Mouse (Mus musculus) brain, adult 2 months (tissue): ENCODE measurements at regions not wholly inside any gene's neighbourhood (a gene's known extent, or its start where the extent isn't known, plus 50 kb on each side); places are given as distances from the start of the nearest gene placed in this dataset.

Experiments used
- DNase-seq: peaks from one replicate; pipeline ENCODE4 v3.0.0; 2011; ENCODE audit warnings: low read depth, low spot score

DNA sequence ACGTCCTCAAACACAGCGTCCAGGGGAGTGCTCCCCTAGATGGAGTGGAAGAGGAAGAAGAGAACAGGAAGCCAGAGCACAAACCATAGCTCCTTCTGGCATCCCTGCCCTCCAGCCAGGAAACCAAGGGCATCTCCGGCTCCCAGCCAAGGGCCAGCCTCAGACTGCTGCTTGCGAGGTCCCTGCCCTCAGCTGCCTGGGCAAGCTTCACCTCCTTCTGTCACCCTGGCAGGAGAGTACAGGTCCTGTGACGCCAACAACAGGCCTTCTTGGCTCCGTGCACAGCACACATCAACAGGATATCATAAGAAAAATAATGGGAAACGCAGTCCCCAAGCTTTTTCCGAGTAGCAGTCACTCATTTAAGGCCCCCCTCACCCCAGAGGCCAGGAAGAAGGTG is 212.9 kb upstream of the Mocs1 start:
- DNase-seq: peak; percentile 95

DNA sequence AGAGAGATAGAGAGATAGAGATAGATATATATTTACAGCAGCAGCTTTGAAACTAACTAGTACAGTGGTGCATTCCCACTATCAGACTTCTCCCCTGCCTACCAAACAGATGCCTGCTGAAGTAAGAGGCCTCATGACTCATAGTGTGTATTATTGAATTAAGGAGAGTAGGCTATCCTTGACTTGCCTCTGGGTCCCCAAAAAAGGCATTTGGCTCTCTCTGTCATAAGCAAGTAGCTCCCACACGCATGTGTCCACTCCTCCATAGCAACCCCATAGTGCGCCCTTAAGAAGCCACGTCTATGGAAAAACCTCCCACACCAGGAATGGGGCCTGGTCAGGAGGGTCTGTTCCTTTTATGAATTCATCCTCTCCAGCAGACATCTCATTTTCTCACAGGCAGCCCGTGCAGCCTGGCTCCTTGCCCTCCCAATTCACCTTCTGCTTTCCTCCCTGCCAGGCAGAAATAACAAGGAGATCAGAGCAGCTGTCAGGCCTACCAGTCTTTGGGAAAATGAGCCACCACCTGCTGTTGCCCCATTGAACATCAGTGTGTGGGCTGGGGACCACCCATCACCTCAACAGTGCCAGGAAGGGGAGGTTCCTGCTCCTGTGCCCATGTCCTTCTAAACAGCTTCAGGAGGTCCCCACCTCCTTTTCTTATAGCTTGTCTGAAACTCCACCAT is 208.5 kb upstream of the Mocs1 start:
- DNase-seq: peak; percentile 82

DNA sequence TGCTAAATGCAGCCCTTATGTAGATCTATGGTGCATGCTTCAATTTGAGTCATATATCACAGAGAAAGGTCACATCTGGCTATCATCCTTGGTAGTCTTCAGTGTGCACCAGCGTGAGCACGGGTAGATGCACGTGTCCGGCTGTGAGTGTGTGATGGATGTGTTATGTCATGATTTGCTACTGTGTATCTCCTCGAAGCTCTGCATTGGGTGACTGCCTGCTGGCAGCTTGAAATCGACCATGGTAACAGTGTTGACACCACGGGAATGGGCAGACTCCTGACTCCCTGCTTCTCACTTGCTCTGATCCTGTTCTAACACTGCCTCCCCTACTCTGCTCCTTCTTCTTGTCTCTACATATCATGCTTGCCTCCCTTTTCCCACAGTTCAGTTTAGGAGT is 204.9 kb upstream of the Mocs1 start:
- DNase-seq: no peak

DNA sequence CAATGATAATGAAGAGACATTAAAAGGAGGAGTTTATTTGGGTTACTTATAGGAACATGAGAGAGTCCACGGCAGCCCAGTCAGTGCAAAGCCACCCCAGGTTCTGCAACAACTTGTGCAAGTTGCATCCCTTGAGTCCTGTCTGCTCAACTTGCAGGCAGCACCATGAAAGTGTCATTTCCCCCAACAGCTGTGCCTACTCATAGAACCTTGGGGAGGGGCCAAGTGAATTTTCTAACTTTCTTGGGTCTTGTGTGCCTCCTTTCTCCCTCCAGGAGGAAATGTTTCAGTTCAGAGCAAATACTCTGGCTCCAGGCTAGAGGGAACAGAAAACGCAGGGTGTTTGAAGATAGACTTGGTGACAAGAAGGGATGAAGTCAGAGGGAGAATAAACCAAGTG is 204.5 kb upstream of the Mocs1 start:
- DNase-seq: peak; percentile 25

DNA sequence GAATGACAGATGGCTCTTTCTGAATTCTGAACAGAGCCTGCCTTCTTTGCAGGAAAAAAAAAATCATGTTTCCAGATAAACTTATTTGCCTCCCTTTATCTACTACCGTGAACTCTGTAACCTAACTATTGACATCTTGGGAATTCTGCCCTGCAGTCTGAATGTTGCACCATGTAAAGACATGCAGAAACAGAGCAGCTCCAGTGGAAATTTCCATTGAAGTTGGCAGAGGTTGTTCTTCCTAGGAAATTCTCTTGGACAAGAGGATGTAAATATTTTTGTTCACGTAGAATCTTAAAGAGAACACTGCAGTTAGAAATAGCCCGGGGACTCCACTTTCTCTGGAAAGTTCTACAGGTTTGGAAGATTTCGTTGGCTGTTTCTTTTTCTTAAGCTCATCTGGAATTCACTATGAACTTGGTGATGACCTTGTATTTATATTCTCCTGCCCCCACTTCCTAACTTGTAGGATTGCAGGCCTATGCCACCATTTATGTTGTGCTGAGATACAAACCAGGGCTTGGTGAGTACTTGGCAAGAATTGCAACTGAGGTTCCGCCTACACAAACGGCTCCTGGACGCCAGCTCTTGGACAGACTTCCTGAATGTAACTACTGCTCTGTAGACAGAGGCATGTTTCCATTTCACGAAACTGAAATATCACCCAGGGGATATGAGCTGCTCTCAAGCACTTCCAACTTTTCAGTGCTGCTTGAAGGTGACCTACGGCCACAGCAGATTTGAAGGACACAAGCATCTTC is 202.7 kb upstream of the Mocs1 start:
- peak; percentile 69 for DNase-seq

DNA sequence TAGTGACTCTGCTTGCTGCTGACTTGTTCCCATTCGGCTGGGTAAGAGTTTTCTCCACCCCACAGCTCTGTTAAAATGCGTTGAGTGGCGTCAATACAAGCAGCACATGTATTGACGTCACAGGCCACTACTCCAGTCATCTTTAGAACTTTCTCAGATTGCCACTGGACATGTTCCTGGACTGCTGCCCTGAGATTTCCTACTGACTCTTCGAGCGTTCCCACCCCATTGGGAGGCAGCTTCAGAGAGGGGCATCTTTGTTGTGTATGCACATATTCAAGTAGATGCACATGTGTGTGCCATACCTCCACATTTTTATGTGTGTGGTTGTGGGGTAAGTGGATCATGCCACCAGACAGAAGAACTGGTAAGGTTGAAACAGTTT is 202.2 kb upstream of the Mocs1 start:
- no peak for DNase-seq

DNA sequence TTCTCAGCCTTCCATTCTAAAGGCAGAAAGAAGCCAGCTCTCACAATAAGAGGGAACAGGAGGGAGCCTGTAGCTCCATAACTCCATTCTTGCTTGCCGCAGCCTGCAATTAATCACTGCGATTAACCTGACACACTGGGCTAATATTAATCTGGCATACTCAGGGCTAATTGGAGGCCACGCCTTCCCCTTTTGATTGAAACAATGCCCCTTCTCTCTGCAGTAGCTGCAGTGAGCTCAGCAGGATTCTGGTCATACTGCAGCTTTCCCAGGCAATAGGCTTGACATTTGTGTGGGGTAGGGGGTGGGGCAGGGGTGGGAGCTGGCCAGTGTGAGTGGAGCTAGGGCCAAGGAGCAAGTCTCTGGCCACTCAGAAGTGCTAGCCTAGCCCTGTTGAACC is 196.9 kb upstream of the Mocs1 start:
- peak; percentile 26 for DNase-seq

DNA sequence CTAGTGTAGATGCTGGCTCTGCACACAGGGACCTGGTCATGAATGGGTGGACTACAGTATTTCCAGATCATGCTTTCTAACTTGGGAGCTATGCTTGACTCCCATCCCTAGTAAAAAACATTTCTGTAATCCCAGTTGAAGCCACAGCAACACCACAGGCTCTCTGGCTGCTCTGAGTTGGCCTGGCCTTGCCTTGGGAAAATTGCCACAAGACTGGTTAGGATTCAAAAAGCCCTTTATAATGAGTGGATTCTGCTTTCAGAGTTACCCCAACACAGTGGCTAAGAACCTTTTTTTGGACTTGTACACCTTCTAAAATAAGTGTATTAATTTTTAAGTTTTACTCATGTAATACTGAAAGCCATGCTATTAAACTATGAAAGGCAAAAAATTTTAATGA is 188.1 kb upstream of the Mocs1 start:
- DNase-seq: no peak

DNA sequence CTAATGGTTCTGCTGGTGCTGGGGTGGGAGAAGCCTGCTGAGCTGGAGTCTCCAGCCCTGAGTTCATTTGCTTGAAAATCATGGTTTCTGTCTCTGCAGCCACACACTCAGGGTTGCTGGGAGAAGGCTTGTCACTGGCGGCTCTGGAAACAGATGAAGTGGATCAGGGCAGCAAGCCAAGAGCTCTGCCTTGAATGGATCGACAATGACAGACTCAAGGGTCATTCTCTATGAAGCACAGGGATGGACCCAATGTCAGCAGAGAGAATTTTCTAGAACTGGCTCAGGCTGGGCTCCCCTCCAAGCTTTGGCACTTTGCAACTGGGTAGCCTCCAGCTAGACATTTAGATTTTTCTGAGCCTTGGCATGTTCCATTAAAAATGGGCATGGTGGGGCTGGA is 184.7 kb upstream of the Mocs1 start:
- peak; percentile 56 for DNase-seq

DNA sequence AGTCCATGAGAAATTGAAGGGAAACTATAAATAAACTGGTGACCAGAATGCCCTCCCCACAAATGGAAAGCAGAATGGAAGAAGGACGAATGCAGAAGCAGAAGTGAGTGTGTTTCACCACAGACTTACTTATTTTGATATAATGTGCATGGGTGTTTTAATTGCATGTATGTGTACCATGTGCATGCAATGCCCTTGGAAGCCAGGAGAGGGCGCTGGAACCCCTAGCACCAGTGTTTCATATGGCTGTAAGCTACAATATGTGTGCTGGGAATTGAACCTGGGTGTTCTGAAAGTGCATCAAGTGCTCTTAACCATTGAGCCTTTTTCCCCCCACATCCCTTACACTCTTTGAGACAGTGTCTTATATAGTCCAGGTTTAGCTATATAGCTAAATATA is 183.1 kb upstream of the Mocs1 start:
- DNase-seq: no peak

DNA sequence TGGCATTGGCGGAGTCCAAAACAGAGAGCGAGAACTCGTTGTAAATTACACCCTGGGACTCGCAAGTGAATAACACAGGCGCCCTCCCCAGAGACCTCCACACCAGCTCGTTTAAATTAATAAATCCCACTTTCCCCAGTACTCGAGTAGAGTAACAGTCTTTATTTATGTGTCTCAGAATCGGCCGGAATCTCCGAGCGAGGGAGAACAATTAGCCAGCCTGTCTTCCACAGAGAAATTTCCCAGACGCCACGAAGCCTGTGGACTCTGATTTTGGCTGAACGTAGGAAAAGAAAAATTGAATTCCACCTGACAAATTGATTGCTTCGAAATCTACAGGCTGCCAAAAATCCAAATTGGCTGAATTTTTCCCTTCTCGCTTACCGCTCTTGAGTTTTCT is 180.9 kb upstream of the Mocs1 start:
- DNase-seq: no peak

DNA sequence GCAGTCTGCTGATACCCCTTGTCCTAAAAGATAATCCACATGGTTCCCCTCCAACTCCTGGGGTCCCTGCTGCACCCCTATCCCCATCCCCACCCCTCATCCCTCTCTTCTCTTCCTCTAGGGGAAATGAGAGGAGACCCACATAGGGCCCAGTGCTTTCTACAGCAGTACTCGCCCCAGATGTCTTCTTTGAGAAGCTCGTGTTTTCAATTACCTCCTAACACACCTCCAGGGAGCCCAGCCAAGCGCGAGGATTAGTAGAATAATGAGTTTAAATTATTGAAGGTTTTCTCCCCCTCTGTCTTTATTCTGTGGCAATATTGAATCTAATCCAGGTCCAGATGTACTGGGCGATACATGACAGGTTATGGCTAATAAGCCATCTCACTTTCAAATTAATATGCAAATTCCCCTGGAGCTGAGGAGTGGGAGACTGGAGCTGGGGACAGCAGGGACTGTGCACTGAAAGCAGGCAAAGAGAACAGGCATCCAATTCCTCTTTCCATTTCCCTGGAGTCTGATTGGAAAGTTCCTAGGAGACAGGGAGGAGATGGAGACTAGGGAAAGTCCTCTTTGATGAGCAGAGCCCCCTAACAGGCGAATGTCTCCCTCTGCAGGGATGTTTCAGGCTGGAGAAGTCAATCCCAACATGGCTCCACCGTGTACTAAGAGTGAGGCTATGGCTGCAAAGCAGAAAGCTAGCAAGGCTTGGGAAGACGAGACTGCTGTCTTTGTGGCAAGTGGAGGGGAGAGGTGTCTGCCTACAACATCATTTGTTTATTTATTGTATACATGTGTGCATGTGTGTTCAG is 177.2 kb upstream of the Mocs1 start:
- DNase-seq: no peak

DNA sequence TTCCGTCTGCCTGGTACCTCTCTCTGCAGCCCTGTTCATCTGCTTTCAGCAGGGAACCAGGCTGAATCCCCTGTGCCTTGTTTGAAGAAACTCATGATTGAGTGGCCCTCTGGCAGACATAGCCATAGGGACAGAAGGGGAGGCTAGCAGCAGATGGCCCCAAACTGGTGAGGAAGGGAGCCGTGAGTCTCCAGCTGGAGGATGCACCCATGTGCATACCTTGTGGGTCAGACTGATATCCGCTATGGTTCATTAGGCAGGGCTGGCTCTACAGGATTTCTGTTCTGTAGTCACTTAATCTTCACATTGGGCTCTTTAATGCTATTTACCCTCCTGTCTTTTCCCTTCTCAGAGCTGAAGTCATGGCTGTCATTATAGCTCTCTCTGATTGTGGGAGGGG is 175.9 kb upstream of the Mocs1 start:
- peak; percentile 14 for DNase-seq

DNA sequence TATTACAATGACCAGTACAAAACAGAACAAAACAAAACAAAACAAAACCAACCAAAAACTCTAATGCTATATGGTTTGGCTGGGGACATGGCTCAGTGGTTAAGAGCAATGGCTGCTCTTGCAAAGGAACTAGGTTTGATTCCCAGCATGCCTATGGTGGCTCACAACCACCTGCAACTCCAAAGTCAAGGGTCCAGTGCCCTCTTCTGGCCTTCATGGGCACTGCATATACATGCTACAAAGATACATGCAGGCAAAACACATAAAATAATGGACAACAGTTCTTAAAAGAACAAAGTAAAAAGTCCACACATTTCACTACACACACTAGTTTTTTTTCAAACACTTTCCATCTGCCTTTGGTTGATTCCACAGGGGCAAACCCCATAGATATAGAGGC is 169.7 kb upstream of the Mocs1 start:
- DNase-seq: no peak

DNA sequence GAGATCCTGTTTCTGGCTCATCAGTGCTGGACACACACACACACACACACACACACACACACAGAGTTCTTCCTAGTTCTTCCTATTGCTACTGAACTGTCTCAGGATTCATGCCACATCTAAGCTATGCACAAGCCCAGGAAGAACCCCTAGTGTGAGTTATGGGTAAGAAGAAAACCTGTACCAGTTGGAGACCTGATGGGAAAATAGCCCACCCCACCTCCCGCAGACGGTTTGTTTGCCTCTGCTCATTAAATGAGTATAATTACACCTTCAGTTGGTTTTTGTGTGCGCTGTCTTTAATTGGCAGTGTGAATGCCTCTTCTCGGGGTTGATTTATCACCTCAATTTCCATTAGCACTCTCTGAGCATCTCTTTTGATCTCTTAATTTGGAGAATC is 165.8 kb upstream of the Mocs1 start:
- DNase-seq: no peak

DNA sequence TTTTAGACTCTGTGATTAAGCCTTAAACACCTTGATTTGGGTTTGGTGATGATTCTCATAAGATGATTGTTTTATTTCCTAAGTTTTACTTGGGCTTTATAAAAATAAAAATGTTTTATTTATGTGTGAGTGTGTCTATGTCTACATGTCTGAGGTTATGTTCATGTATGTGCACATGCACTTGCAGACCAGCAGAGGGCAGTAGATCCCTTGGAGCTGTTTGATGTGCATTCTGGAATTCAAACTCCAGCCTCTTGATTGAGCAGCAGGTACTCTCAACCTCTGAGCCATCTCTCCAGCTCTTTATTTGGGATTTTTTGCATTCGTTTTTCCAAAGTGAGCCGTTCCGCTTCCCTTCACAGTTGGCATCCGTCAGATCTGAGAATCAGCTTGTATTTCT is 161.8 kb upstream of the Mocs1 start:
- DNase-seq: peak; percentile 15

DNA sequence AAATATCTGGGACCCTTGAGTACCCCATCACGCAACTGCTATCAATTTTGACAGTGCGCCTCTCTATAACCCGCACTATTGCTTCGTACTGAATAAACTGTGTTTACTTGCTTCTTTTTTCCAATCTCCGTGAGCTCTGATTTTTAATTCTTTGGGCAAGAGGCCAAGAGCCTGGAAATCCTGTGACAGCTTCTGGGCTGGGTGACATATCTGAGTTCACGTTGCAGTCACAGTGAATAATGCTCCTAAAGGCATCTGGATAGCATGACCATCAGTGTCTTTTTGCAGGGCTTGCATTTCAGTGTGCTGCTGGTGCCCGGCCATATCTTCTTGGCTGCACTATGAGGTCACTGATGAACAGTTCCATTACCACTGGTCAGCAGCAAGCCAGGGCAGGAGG is 158.2 kb upstream of the Mocs1 start:
- no peak for DNase-seq

DNA sequence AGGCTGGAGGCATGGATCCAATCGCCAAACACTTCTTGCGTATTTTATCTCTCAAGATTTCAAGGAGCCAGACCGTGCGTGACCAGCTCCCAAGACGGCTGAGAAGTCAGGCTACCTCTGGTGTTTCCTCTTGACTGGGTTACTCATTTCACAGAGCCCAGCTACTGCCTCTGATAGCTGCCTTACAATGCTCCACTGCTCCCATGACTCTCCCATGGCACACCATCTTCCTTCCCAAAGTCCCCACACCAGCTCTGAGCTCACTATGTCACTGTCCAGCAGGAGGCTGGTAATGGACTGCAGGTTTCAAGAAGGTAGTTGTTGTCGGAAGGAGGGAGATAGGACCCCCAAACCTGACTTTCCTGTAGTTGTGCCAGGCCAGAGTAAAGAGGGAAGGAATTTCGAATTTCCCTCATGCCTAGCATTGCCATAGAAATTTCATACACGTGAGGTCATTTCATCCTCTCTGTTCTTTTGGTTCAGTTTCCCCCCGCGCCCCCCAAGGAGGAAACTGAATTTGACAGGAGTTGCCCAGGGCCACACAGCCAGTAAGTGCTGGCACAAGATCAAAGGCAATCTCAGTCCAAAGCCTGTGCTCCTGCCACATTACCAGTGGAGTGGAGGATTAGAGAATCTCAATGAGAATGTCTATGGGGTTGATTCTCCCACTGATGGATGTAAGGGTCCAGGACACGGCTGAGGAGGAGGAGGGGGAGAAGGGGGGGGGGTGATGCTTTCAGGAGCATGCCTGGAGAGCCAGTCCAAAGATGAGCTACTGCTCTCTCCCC is 155.3 kb upstream of the Mocs1 start:
- no peak for DNase-seq

DNA sequence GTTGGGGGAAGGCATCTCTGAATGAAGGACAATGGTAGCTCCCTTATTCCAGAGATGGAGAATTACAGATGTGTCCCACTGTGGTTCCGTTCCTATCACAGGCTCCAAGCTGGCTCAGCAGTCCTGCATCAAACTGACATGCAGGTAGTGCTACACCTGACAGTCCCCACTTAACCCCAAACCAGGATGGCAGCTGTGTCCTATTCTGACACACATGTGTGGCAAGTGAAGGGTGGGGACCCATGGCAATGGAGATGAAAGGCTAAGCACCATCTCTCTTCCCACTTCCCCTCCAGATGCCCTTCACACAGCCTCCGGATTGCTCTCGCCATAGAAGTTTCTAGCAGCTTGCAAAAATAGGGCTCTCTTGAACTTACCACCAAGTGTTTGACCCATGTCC is 153.2 kb upstream of the Mocs1 start:
- no peak for DNase-seq

DNA sequence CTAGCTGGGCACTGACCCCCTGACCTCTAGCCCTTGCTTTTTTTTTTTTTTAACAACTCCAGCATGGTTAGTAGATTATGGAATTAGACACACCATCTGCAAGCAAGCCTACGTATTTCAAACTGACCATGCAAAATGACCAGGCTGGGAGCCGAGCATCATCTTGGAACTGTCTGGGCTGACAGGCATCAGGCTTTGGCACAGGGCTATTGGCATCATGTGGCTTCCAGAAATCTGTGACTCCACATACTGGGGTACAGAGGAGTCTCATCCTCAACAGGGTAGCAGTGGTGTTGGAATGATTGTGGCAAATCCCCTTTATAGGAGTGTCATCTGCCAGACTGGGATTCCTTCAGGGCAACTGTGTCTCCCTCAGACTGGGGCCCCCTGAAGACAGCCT is 152.7 kb upstream of the Mocs1 start:
- no peak for DNase-seq

DNA sequence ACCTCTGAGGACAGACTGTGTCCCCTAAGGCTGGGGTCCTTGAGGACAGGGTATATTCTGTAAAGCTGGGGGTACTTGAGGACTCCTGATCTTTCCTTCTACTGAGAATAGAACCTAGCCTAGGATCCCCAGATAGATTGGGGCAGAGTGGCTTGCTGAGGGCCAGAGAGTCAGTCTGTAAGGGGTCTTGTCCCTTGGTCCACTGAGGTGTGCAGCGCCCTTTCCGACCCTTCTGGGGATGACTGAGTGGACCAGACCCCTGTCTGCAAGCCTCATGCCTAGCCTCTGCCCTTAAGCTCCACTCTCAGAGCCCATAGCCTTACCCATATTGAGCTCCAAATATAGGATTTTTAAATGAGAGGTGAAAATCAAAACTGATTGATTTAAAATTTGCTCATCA is 152.2 kb upstream of the Mocs1 start:
- DNase-seq: no peak

DNA sequence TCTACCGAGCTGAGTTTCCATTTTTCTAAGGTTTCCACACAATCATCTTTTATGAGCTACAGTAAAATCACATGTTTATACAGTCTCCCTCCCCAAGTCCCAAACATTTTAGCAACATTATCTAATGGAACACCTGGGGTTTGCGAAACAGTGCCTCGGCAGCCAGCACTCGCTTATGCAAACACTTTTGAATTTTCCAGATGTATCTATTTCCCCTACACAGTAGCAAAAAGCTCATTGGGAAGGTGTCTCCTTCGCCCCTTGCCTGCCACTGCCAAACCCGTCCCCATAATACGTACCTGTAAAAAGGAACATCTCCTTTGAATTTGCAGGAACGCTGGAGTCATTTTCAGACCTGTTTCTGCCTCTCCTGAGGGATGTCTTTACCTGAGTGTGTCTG is 149.6 kb upstream of the Mocs1 start:
- DNase-seq: no peak
